Mouse (Mus musculus) midbrain, postnatal 0 days (tissue): Measurements from ENCODE around the gene Camta1. TPM values are rescaled to one million over a fixed set of nuclear protein-coding genes. Genes with fewer than 3 reads are reported as not detected.

Experiments
- ATAC-seq: fragments of 200-750 bp; cut with Nextera tagmentation; 2 replicates; pipeline ENCODE4 v1.8.0; 2017; ENCODE audit warnings: moderate number of reproducible peaks, mild to moderate bottlenecking, moderate TSS enrichment, moderate library complexity; ENCODE audit not compliant: low FRiP score
- DNase-seq: peaks from one replicate; pipeline ENCODE4 v3.0.0-alpha.2; 2015; ENCODE audit warnings: low spot score
- H3K27ac ChIP-seq: fragments of 300-500 bp; sonication (generic); 2 replicates; pipeline ENCODE4 v1.5.1; 2014; ENCODE audit warnings: low read depth, mild to moderate bottlenecking, low read length, mixed read lengths
- H3K27me3 ChIP-seq: fragments of 300-500 bp; sonication (generic); 2 replicates; pipeline ENCODE4 v1.6.1; 2014; ENCODE audit warnings: low read length, control low read depth, mixed read lengths; ENCODE audit not compliant: insufficient read depth
- H3K36me3 ChIP-seq: fragments of 300-500 bp; sonication (generic); 2 replicates; pipeline ENCODE4 v1.6.1; 2014; ENCODE audit warnings: low read length, control low read depth, mixed read lengths; ENCODE audit not compliant: insufficient read depth
- H3K4me1 ChIP-seq: fragments of 300-500 bp; sonication (generic); 2 replicates; pipeline ENCODE4 v1.6.1; 2014; ENCODE audit warnings: mild to moderate bottlenecking, control low read depth, antibody characterized with exemption, low read length, mixed read lengths; ENCODE audit not compliant: insufficient read depth
- H3K4me2 ChIP-seq: fragments of 300-500 bp; sonication (generic); 2 replicates; pipeline ENCODE4 v1.6.1; 2014; ENCODE audit warnings: low read depth, mild to moderate bottlenecking, low read length, mixed read lengths; ENCODE audit not compliant: poor library complexity, severe bottlenecking
- H3K4me3 ChIP-seq: fragments of 300-500 bp; sonication (generic); 2 replicates; pipeline ENCODE4 v1.5.1; 2014; ENCODE audit warnings: low read depth, mild to moderate bottlenecking, low read length, moderate library complexity
- H3K9ac ChIP-seq: fragments of 300-500 bp; sonication (generic); replicated peaks from 2 replicates; pipeline ENCODE4 v1.6.1; 2014; ENCODE audit warnings: mild to moderate bottlenecking, low read length, moderate library complexity, mixed read lengths; ENCODE audit not compliant: poor library complexity, severe bottlenecking
- H3K9me3 ChIP-seq: fragments of 300-500 bp; sonication (generic); 2 replicates; pipeline ENCODE4 v1.6.1; 2016; ENCODE audit warnings: low read length, control low read depth
- CTCF ChIP-seq: IDR thresholded peaks from 2 replicates; pipeline ENCODE4 v1.5.1; 2016; ENCODE audit warnings: antibody characterized with exemption, mild to moderate bottlenecking
- WGBS: fragments of 180-500 bp; shearing (Covaris S2); extraction: QIAGEN DNeasy Blood & Tissue Kit; methylation state at CpG from one replicate; pipeline ENCODE4 v1.1.7; 2014; 5-methylcytosine and 5-hydroxymethylcytosine counted together
- polyA plus RNA-seq: library from polyadenylated mRNA; unstranded; fragments of >200 nt; fragmentation: Nextera tagmentation; extraction: Ambion mirVana; gene quantifications from 2 replicates; pipeline ENCODE4 v1.2.1, GENCODE M21; 2015
- total RNA-seq: library from RNA; depleted of rRNA; stranded (reverse); fragments of >200 nt; gene quantifications from 2 replicates; pipeline ENCODE4 v1.2.3, GENCODE M21; 2014

The Camta1 gene
- total and polyA plus RNA-seq, 2 experiments from 2014 or later, result 140 to 153 TPM

DNA sequence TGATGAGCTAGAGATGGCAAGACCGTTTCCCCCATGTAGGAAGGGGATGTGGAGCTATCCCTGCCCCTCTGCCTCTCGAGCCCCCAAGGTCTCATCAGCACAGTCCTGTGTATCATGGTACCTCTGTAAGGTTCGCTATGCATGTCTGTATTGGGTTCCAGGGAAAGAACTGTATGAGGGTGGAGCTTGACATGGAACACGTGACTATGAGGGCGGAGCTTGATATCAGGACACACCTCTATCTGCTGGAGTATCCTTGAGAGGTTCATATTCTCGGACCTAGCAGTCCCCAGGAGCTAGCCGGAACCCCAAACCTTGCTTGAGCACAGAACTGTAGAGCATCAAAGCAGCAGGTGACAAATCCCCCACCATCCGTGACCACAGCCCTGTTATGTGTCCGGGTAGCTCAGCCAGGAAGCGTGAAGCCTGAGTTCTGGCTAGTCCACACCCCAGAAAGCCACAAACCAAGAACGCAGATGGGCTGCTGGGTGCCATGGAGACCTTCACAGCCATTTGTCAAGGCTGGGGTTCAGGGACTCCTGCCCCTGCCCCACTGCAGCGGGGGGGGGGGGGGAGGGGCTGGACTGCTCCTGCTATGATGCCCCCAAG lies 122.2 kb downstream of the Camta1 start:
- Histone ChIP-seq H3K27me3 (no peaks in the 10 kb centered on the region), H3K9ac (no peak overlapping the region), H3K4me3 (no peak overlapping the region), H3K4me1 (peaks cover 17% of the 10 kb centered on the region), H3K36me3 (no peaks in the 10 kb centered on the region), H3K9me3 (no peaks in the 10 kb centered on the region), H3K4me2 (no peak overlapping the region), H3K27ac (no peak overlapping the region)
- DNase-seq, result no peak
- TF ChIP-seq CTCF, result no peak
- ATAC-seq, result no peak
- WGBS, result 83% methylated on average over 12 of the region's 12 CpGs

DNA sequence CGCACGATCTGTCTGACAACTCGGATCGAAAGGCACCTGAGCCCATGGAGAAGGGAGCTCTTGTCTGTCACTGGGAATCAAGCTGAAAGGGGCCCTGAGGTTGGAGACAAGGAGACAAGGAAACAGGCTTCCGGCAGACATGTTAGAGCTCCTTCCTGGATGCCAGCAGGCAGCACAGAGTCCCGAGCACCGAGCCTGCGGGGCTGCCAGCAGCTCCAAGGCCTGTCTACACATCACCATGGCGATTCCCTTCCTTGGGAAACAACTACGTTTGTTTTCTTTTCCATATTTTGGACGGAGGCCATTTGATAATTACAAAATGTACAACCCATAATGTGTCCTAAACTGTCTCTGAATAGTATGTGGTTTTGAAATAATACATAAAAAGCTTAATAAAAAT lies 122.8 kb downstream of the Camta1 start:
- H3K9ac ChIP-seq, result no peak overlapping the region
- H3K4me1 ChIP-seq, result peaks cover 17% of the 10 kb centered on the region
- ATAC-seq (no peak), DNase-seq (peak; percentile 48)
- WGBS, result 53% methylated on average over 11 of the region's 11 CpGs
- H3K4me2 ChIP-seq, result no peak overlapping the region
- no peaks in the 10 kb centered on the region for H3K36me3 ChIP-seq
- H3K4me3 ChIP-seq, result no peak overlapping the region
- no peaks in the 10 kb centered on the region for H3K9me3 ChIP-seq
- TF ChIP-seq CTCF, result no peak
- H3K27me3 ChIP-seq, result no peaks in the 10 kb centered on the region
- H3K27ac ChIP-seq, result peak overlapping the region; percentile 26; the same call in 1 of the 2 replicates

DNA sequence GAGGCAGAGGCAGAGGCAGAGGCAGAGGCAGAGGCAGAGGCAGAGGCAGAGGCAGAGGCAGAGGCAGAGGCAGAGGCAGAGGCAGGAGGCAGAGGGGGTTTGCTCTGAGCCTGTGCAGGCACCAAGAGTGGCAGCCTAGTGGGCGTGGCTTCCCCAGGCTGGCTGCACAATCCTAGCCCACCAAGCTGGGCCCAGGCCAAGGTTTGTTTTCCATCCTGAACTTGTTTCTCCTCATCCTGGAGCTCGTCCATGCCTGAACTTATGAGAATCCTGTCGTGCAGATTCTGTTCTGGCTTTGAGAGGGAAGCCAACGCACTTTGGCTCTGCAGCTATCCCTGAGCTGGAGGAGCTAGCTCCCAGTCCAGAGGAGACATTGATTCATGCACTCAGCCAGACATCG lies 123.4 kb downstream of the Camta1 start:
- ATAC-seq (no peak), DNase-seq (peak; percentile 54)
- H3K27me3 ChIP-seq, result no peaks in the 10 kb centered on the region
- H3K9ac ChIP-seq, result no peak overlapping the region
- no peak overlapping the region for H3K4me2 ChIP-seq
- no peak overlapping the region for H3K4me3 ChIP-seq
- 67% methylated on average over 5 of the region's 5 CpGs for WGBS
- H3K36me3 ChIP-seq, result no peaks in the 10 kb centered on the region
- H3K27ac ChIP-seq, result 0 out of 2 replicates have a peak overlapping the region, but pooled peaks have one; percentile 26
- H3K9me3 ChIP-seq, result no peaks in the 10 kb centered on the region
- TF ChIP-seq CTCF, result no peak
- H3K4me1 ChIP-seq, result peaks cover 17% of the 10 kb centered on the region

DNA sequence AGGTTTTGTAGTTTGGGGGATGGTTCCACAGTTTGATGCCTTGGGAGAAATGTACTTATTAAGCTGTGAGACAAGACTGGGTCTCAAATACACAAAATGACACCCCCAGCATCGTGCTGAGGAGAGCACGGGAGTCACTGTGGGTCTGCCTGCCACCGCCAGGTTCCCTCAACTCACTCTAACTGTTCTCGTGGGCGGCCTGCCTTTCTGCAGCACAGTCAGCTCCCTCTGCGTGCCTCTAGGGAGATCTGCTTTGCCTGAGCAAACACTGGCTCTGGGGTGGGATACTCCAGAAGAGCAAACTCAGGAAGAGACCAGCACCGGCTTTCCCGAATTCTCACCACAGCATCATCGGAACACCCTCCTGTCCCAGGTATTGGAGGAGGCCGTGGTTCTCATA lies 129.0 kb downstream of the Camta1 start:
- 70% methylated on average over 10 of the region's 10 CpGs for WGBS
- Histone ChIP-seq H3K4me1 (no peaks in the 10 kb centered on the region), H3K27ac (no peak overlapping the region), H3K36me3 (no peaks in the 10 kb centered on the region), H3K4me3 (no peak overlapping the region), H3K4me2 (no peak overlapping the region), H3K9ac (no peak overlapping the region), H3K27me3 (no peaks in the 10 kb centered on the region), H3K9me3 (no peaks in the 10 kb centered on the region)
- TF ChIP-seq CTCF, result no peak
- no peak for ATAC-seq
- DNase-seq, result no peak

DNA sequence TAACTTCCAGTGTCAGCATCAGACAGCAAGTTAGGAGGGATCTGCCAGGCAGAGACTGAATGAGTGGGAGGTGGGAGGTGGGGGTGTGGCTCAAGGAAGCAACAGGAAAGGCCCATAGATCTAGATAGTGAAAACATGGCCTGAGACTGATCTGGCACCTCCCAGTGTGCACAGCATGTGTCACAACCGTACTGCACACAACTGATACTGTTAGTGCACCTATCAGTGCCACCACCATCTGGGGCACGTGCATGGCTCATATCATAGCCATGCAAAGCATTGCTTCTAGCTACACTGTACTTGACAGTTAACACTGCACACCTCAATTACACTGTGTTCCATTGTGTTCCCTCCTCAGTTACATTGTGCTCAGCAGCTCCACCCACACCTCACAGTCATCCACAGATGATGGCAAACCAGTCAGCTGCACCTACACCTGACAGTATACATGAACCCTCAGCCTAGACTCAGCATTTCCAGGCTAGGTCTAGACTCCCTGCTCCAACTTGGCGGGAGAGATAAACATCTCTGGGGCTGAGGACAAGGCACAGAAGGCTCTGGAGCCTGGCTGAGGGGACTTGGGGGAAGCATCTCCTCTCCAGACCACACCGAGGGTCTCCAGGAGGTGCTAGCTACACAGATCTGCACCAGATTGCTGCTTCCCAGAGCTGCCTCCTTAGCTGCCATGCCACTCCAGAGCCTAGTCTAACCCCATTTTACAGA lies 131.5 kb downstream of the Camta1 start:
- WGBS, result 78% methylated on average over 4 of the region's 4 CpGs

DNA sequence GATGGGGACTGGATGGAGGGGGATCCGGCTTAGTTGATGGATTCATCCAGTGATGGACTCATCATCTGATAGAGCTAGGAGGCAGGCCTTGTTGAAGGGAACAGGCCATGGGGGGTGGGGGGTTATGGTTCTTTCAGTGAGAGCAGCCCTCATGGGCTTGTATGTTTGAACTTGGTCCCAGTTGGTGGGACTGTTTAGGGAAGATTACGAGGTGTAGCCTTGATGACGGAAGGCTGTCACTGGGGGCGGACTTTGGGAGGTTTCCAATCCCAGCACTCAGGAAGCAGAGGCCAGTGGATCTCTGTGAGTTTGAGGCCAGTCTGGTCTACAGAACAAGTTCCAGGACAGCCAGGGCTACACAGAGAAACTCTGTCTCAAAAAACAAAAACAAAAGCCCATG lies 132.6 kb downstream of the Camta1 start:
- no peaks in the 10 kb centered on the region for H3K36me3 ChIP-seq
- no peak overlapping the region for H3K27ac ChIP-seq
- DNase-seq, result no peak
- 81% methylated on average over 4 of the region's 4 CpGs for WGBS
- H3K4me1 ChIP-seq, result no peaks in the 10 kb centered on the region
- H3K9me3 ChIP-seq, result no peaks in the 10 kb centered on the region
- no peaks in the 10 kb centered on the region for H3K27me3 ChIP-seq
- H3K4me3 ChIP-seq, result no peak overlapping the region
- no peak for ATAC-seq
- no peak overlapping the region for H3K4me2 ChIP-seq
- H3K9ac ChIP-seq, result no peak overlapping the region
- no peak for TF ChIP-seq CTCF

More for the DNA sequence above, 131.5 kb downstream of the Camta1 start:
- Histone ChIP-seq H3K4me1 (no peaks in the 10 kb centered on the region), H3K4me2 (no peak overlapping the region), H3K4me3 (no peak overlapping the region), H3K9me3 (no peaks in the 10 kb centered on the region), H3K9ac (no peak overlapping the region), H3K36me3 (no peaks in the 10 kb centered on the region), H3K27ac (no peak overlapping the region), H3K27me3 (no peaks in the 10 kb centered on the region)
- DNase-seq (no peak), ATAC-seq (no peak)
- TF ChIP-seq CTCF, result no peak
